Mouse (Mus musculus): ENCODE measurements at regions not wholly inside any gene's neighbourhood (a gene's known extent, or its start where the extent isn't known, plus 50 kb on each side); places are given as distances from the start of the nearest gene placed in this dataset.
A peak's percentile ranks its signal among the peaks of the same experiment; 100 is the strongest.

DNA sequence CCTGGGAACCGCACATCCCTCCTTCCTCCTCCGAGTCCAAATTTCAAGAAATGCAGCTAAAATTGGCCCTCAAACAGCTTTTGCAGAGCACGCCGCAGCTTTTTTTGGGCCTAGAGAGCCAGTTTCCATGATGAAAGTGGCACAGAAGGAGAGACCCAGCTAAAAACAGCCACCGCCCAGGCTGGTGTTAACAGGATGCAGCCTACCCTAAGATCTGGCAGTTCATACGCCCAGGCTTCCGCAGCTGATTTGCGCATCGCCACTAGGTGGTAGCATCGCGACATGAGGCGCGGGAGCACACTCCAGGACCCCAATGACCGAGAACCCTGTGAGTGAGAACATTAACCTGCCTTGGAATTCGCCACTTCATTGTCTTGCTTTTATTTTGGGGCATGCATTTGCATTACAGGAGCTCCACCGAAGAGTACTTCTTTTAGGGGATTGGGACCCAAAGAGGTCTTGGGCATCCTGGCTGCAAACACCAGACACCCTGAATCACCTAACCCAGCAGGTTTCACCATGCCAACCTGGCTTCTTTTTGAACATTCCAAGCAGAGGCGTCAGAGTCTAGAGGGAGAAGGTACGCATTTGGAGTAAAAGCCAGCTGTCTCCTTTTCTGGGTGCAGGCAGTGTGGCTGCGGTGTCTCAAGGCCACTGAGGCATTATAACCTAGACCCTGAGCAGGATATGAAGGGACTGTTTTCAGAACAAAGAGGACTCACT is 179.6 kb downstream of the 1810013L24Rik start:
- peak; percentile 100 for TF ChIP-seq ZC3H11A (IDR thresholded peaks at IDR 0.05; ENCODE audit: borderline replicate concordance, low read depth, low read length)
- peak; percentile 63; the same call in 1 of the 2 replicates for TF ChIP-seq CHD2 (IDR thresholded peaks at IDR 0.05; ENCODE audit: low read depth, low read length)
- TF ChIP-seq HCFC1 (IDR thresholded peaks at IDR 0.05; ENCODE audit: borderline replicate concordance, insufficient read depth, low read length) = no peak
- TF ChIP-seq MAFK (IDR thresholded peaks at IDR 0.05; ENCODE audit: insufficient read depth, low read depth, low read length) = no peak
- peaks cover 0 to 9% of the 10 kb centered on the region in 2 experiments; a peak in 2 of 4 replicates for H3K4me1 ChIP-seq (ENCODE audit: control insufficient read depth in 2 of 2, insufficient read depth in 2 of 2, low read length in 2 of 2, poor library complexity in 1 of 2)
- no peaks in the 10 kb centered on the region for H3K9me3 ChIP-seq (ENCODE audit: control insufficient read depth, insufficient read depth, low read depth, low read length)
- H3K9ac ChIP-seq (ENCODE audit: insufficient read depth, low read depth, low read length, poor library complexity, severe bottlenecking) = peak overlapping the region; percentile 49; the same call in 1 of the 2 replicates
- peak overlapping the region; percentile 17; the same call in 1 of the 2 replicates for H3K27ac ChIP-seq (ENCODE audit: insufficient read depth, low read depth, low read length, poor library complexity, severe bottlenecking)
- peak overlapping the region in 1 of 2 experiments; percentile 31; a peak in 1 of 4 replicates for H3K4me3 ChIP-seq (ENCODE audit: insufficient read depth in 1 of 2, low read depth in 1 of 2, low read length in 2 of 2, poor library complexity in 1 of 2, severe bottlenecking in 1 of 2)
- no peaks in the 10 kb centered on the region for H3K36me3 ChIP-seq (ENCODE audit: control insufficient read depth, insufficient read depth, low read length, poor library complexity, severe bottlenecking)
- DNase-seq (ENCODE audit: low read depth, low spot score) = peak; percentile 92
- in situ Hi-C loops (cut with MboI; ENCODE audit: low sequenced_read_pairs in 2 of 2, unreplicated experiment in 2 of 2) = no loop called here

DNA sequence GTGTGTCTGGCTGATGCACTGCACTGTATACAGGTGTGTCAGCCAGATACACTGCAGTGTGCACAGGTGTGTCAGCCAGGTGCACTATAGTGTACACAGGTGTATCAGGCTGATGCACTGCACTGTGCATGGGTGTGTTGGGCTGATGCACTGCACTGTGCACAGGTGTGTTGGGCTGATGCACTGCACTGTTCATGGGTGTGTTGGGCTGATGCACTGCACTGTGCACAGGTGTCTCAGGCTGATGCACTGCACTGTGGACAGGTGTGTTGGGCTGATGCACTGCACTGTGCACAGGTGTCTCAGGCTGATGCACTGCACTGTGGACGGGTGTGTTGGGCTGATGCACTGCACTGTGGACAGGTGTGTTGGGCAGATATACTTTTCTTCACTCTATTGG is 181.2 kb downstream of the 1810013L24Rik start:
- H3K4me3 ChIP-seq (ENCODE audit: insufficient read depth in 1 of 2, low read depth in 1 of 2, low read length in 2 of 2, poor library complexity in 1 of 2, severe bottlenecking in 1 of 2) = no peak overlapping the region
- no peaks in the 10 kb centered on the region for H3K9me3 ChIP-seq (ENCODE audit: control insufficient read depth, insufficient read depth, low read depth, low read length)
- H3K4me1 ChIP-seq (ENCODE audit: control insufficient read depth in 2 of 2, insufficient read depth in 2 of 2, low read length in 2 of 2, poor library complexity in 1 of 2) = peaks cover 0 to 9% of the 10 kb centered on the region in 2 experiments; a peak in 2 of 4 replicates
- in situ Hi-C loops (cut with MboI; ENCODE audit: low sequenced_read_pairs in 2 of 2, unreplicated experiment in 2 of 2) = no loop called here
- H3K36me3 ChIP-seq (ENCODE audit: control insufficient read depth, insufficient read depth, low read length, poor library complexity, severe bottlenecking) = no peaks in the 10 kb centered on the region
- H3K27ac ChIP-seq (ENCODE audit: insufficient read depth, low read depth, low read length, poor library complexity, severe bottlenecking) = no peak overlapping the region
- no peak for TF ChIP-seq CHD2 (IDR thresholded peaks at IDR 0.05; ENCODE audit: low read depth, low read length)
- no peak for TF ChIP-seq ZC3H11A (IDR thresholded peaks at IDR 0.05; ENCODE audit: borderline replicate concordance, low read depth, low read length)
- no peak overlapping the region for H3K9ac ChIP-seq (ENCODE audit: insufficient read depth, low read depth, low read length, poor library complexity, severe bottlenecking)
- DNase-seq (ENCODE audit: low read depth, low spot score) = no peak

GRCm38 (mm10) chr16:9011691-9012090 is 181.8 kb downstream of the 1810013L24Rik start:
- no peak for DNase-seq (ENCODE audit: low read depth, low spot score)
- Histone ChIP-seq H3K27ac (ENCODE audit: insufficient read depth, low read depth, low read length, poor library complexity, severe bottlenecking) (no peak overlapping the region), H3K36me3 (ENCODE audit: control insufficient read depth, insufficient read depth, low read length, poor library complexity, severe bottlenecking) (no peaks in the 10 kb centered on the region), H3K9me3 (ENCODE audit: control insufficient read depth, insufficient read depth, low read depth, low read length) (no peaks in the 10 kb centered on the region), H3K9ac (ENCODE audit: insufficient read depth, low read depth, low read length, poor library complexity, severe bottlenecking) (no peak overlapping the region), H3K4me1 (ENCODE audit: control insufficient read depth in 2 of 2, insufficient read depth in 2 of 2, low read length in 2 of 2, poor library complexity in 1 of 2) (peaks cover 0 to 9% of the 10 kb centered on the region in 2 experiments; a peak in 2 of 4 replicates), H3K4me3 (ENCODE audit: insufficient read depth in 1 of 2, low read depth in 1 of 2, low read length in 2 of 2, poor library complexity in 1 of 2, severe bottlenecking in 1 of 2) (no peak overlapping the region)
- TF ChIP-seq CHD2 (IDR thresholded peaks at IDR 0.05; ENCODE audit: low read depth, low read length) = no peak
- TF ChIP-seq MAFK (IDR thresholded peaks at IDR 0.05; ENCODE audit: insufficient read depth, low read depth, low read length) = no peak
- TF ChIP-seq ZC3H11A (IDR thresholded peaks at IDR 0.05; ENCODE audit: borderline replicate concordance, low read depth, low read length) = no peak
- in situ Hi-C loops (cut with MboI; ENCODE audit: low sequenced_read_pairs in 2 of 2, unreplicated experiment in 2 of 2) = no loop called here

GRCm38 (mm10) chr16:9016040-9016761 is 186.3 kb downstream of the 1810013L24Rik start:
- Histone ChIP-seq H3K4me3 (ENCODE audit: insufficient read depth in 1 of 2, low read depth in 1 of 2, low read length in 2 of 2, poor library complexity in 1 of 2, severe bottlenecking in 1 of 2) (0 out of 4 replicates have a peak overlapping the region, but pooled peaks of 1 of the 2 experiments have one; percentile 7), H3K9ac (ENCODE audit: insufficient read depth, low read depth, low read length, poor library complexity, severe bottlenecking) (no peak overlapping the region; the same call in 1 of the 2 replicates), H3K36me3 (ENCODE audit: control insufficient read depth, insufficient read depth, low read length, poor library complexity, severe bottlenecking) (no peaks in the 10 kb centered on the region), H3K9me3 (ENCODE audit: control insufficient read depth, insufficient read depth, low read depth, low read length) (no peaks in the 10 kb centered on the region), H3K4me1 (ENCODE audit: control insufficient read depth in 2 of 2, insufficient read depth in 2 of 2, low read length in 2 of 2, poor library complexity in 1 of 2) (peaks cover 0 to 3% of the 10 kb centered on the region in 2 experiments; a peak in 2 of 4 replicates), H3K27ac (ENCODE audit: insufficient read depth, low read depth, low read length, poor library complexity, severe bottlenecking) (no peak overlapping the region; the same call in 1 of the 2 replicates)
- in situ Hi-C loops (cut with MboI; ENCODE audit: low sequenced_read_pairs in 2 of 2, unreplicated experiment in 2 of 2) = no loop called here
- DNase-seq (ENCODE audit: low read depth, low spot score) = no peak
- TF ChIP-seq ZC3H11A (IDR thresholded peaks at IDR 0.05; ENCODE audit: borderline replicate concordance, low read depth, low read length) (no peak), MAFK (IDR thresholded peaks at IDR 0.05; ENCODE audit: insufficient read depth, low read depth, low read length) (no peak), HCFC1 (IDR thresholded peaks at IDR 0.05; ENCODE audit: borderline replicate concordance, insufficient read depth, low read length) (no peak), CHD2 (IDR thresholded peaks at IDR 0.05; ENCODE audit: low read depth, low read length) (no peak), ZNF384 (IDR thresholded peaks at IDR 0.05; ENCODE audit: low read depth, low read length) (no peak)

All from ES-E14 (cell line).